Mouse (Mus musculus) 416B (cell line): Measurements from ENCODE around the gene Wdr48.

ENCODE experiments used
- DNase-seq: peaks from one replicate; pipeline ENCODE4 v3.0.0; 2011; ENCODE audit warnings: low read depth

Gene Wdr48

DNA sequence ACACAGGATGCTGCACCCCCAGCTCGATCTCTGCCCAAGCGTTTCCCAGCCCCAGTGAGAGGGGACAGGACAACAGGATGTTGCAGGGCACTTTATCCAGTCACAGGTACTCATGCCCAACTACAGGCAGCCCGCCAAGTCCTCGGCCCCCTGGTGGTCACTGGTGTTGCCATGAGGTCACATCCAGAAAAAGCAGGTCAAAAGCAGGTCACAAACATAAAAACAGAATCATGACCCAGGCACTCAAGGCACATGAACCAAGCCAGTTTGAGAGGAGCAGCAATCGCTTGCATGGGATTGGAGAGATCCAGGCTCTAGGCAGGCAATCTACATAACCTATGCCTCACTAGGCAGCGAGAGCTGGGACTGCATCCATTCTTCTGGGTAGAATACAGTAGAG, 75.5 kb downstream of the Wdr48 start:
- DNase-seq = peak; percentile 56

DNA sequence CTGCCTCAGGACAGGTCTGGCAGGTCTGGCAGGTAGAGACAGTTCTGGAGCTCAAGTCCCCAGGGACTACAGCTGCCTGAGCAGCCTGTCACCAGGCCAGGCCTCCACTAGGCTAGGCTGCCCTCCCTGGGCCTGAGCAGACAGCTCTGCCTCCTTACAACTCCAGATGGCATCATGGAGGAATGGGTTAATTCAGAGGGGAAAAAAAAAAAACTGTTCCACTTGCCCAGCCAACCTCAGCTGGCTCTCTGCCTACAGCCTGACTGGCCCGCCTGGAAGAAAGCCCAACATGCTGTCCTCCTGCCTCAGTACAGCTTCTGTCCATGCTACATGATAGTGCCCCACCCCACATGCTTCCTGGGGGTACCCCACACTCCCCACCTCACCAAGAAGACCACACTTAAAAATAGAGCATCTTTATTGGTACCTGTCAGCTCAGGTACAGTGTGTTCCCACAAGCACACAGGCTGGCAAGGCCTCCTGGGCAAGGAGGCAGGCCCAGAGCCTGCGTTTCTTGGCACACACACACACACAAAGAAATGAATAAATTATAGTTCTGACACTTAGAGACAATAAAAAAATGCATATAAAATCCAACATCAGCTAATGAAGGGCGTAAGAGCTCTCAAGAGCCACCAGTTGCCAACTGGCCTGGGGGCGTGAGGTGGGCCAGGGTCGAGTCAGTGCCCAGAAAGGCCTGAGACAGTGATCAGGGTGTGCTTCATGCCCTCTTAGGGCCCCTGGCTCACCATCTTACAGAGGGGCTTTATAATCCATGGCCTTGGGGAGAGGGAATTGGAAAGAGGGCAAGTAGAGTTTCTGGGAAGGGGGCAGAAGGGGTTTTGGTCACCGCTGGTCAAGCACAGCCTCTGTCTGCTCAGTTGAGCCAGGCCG, 76.3 kb downstream of the Wdr48 start:
- no peak for DNase-seq

- DNase-seq = no peak
Observed at GRCm38 (mm10) chr9:119972166-119972565, 77.5 kb downstream of the Wdr48 start.

DNA sequence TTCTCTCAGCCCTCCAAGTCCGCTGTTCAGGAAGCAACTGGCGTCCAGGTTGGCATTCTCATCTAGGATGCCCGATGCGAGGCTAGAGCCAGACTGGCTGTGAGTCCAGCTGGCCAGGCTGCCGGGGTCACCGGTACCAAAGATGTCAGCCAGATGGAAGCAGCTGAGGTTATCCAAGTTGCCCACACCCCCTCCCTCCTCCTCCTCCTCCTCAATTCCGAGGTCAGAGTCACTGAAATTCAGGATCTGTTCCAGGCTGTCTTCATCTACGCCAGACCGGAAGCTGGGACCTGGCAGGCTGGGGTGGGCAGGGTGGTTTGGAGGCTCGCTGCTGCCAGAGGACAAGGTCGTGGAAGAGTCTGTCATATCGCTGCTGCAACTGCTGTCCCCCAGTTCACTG, 77.9 kb downstream of the Wdr48 start:
- no peak for DNase-seq

GRCm38 (mm10) chr9:119973281-119973680, 78.6 kb downstream of the Wdr48 start:
- no peak for DNase-seq

DNA sequence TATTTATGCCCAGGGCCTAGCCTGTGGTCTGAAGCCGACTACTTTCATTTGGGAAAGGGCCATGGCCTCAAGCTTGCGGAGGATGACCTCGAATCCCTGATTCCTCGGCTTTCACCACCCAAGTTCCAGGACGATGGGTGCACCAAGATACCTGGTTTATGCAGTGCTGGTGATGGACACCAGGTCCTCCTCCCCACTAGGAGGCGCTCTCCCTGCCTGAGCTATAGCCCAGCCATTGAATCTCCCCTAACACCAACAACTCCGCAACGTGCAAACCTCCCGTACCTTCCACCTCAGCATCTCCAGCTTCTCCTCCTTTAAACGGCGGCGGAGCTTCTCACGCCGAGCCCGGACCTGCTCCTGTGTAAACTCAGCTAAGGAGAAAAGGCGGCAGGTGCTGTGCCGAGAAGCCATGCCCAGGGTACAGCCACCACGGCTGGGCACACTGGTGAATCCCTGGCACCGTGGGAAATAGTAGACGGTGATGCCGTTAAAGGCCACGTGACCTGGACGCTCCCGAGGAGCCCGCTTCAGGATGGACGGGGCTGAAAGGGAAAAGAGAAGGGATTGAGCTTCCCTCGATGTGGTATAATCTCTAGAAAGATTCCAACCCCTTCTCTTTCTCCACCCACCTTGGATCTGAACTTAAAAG, 79.3 kb downstream of the Wdr48 start:
- peak; percentile 40 for DNase-seq

DNA sequence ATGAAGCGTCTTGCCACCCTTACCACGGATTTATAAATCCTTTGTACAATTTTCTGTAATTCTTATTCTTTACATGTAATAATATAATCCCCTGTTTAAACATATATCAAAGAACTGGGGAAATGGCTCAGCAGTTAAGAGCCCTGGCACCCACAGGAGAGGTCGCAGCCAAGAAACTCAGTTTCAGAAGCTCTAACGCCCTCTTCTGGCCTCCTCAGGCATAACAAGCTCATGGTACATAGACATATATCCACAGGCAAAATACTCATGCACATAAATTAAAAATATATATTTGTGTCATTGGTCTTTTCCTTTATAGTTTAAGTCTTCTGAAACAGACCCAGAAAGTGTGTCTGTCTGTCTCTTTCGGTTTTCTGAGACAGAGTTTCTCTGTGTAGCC, 79.9 kb downstream of the Wdr48 start:
- peak; percentile 60 for DNase-seq

DNA sequence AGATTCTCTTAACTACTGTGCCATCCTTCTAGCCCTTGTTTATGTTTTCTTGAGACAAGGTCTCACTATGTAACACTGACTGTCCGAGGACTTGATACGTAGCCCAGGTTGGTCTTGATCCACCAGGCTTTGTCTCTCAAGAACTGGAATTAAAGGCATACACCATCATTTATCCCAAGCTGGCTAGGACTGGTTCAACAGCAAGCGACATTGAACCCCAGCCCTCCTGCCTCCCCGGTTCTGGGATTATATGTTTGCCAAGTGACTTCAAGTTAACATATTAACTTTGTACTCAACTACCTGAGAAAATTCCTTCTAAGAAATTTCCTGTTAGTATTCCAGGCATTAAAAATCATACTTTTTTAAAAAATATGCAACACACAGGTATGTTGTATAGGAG, 80.6 kb downstream of the Wdr48 start:
- DNase-seq = no peak
